Comparison of ENCODE assay signal across 13 mouse cellular contexts in the genomic region with DNA sequence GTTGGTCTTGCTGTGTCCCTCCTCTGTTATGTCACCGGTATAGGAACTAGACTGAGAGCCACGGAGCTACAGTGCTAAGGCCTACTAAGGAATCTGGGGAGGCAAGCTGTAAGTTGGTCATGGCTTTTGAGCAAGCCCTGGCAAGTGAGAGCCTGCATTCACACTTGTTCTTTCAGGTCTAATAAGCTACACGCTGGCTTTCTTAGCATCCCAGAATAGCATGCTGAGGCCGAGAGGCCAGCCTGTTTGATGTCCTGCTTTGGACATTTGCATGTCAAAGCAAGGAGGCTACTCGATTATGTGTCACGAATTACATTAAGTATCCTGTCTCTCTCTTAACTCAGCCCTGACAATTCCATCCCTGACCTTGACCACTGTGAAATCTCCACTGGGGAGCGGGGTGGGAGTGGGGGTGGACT.
A peak's percentile ranks its signal among the peaks of the same experiment; 100 is the strongest.
DNase-seq lines count a peak whose midpoint lies in the region; ATAC-seq lines count a peak whose summit lies in the region.
"Had no signal": no experiment of that assay in that cellular context is flagged by ENCODE, and none has a peak within 500 bp of the region (broad histone marks: within the 10 kb centered on the region; RNA-seq: fewer than 3 reads in every experiment).

No protein-coding gene starts in this region.

- H3K27ac ChIP-seq in heart, embryonic 10.5 days = no peak overlapping the region
- H3K27ac ChIP-seq in hindbrain, embryonic 12.5 days = no peak overlapping the region; the same call in 1 of the 2 replicates
- 0 out of 2 replicates have a peak overlapping the region, but pooled peaks have one; percentile 34 for H3K27ac ChIP-seq in neural tube, embryonic 11.5 days (ENCODE audit: low read depth, low read length)
- H3K27ac ChIP-seq: lung, embryonic 15.5 days had no signal

- H3K27me3 ChIP-seq in heart, embryonic 10.5 days (ENCODE audit: insufficient read depth, poor library complexity, severe bottlenecking) = no peaks in the 10 kb centered on the region
- H3K27me3 ChIP-seq in hindbrain, embryonic 12.5 days = no peaks in the 10 kb centered on the region
- no peaks in the 10 kb centered on the region for H3K27me3 ChIP-seq in neural tube, embryonic 11.5 days (ENCODE audit: control insufficient read depth, insufficient read depth, low read length)
- H3K27me3 ChIP-seq: lung, embryonic 15.5 days had no signal

- peaks cover 24% of the 10 kb centered on the region for H3K4me1 ChIP-seq in heart, embryonic 10.5 days
- H3K4me1 ChIP-seq in hindbrain, embryonic 12.5 days = peaks cover 21% of the 10 kb centered on the region
- H3K4me1 ChIP-seq in neural tube, embryonic 11.5 days (ENCODE audit: control insufficient read depth, insufficient read depth, low read length) = peaks cover 18% of the 10 kb centered on the region; the same call in 1 of the 2 replicates

- no peaks in the 10 kb centered on the region for H3K36me3 ChIP-seq in heart, embryonic 10.5 days
- no peaks in the 10 kb centered on the region for H3K36me3 ChIP-seq in hindbrain, embryonic 12.5 days
- H3K36me3 ChIP-seq in neural tube, embryonic 11.5 days (ENCODE audit: control insufficient read depth, insufficient read depth, low read length) = no peaks in the 10 kb centered on the region
- H3K36me3 ChIP-seq: lung, embryonic 15.5 days had no signal

- 19% methylated on average over 7 of the region's 7 CpGs for WGBS in heart, embryonic 10.5 days
- WGBS in hindbrain, embryonic 12.5 days = 13% methylated on average over 7 of the region's 7 CpGs
- 15% methylated on average over 7 of the region's 7 CpGs for WGBS in neural tube, embryonic 11.5 days

- peak; percentile 65 for ATAC-seq in hindbrain, embryonic 12.5 days (ENCODE audit: low FRiP score)
- peak; percentile 71 for ATAC-seq in neural tube, embryonic 11.5 days (ENCODE audit: insufficient read depth, low FRiP score, low TSS enrichment)

- no peak overlapping the region for H3K4me2 ChIP-seq in hindbrain, embryonic 12.5 days (replicated peaks)
- no peak overlapping the region for H3K4me2 ChIP-seq in neural tube, embryonic 11.5 days (ENCODE audit: low read depth)
- H3K4me2 ChIP-seq: lung, embryonic 15.5 days had no signal

- DNase-seq in heart, embryonic 10.5 days (ENCODE audit: low spot score) = peak; percentile 41
- DNase-seq in heart, postnatal 4 days = no peak
- peak; percentile 68 for DNase-seq in embryo, embryonic 11 days
- peak; percentile 55 for DNase-seq in neural tube, embryonic 11.5 days (ENCODE audit: low spot score)
- DNase-seq in gastrocnemius, postnatal 10 days = no peak
- no peak for DNase-seq in natural killer cell, adult 2 months (ENCODE audit: low spot score in 2 of 2)
- no peak for DNase-seq in layer of hippocampus, postnatal 25 days (ENCODE audit: extremely low spot score in 1 of 2, low spot score in 1 of 2)
- DNase-seq: adrenal gland, postnatal 25 days; cerebellum, adult 9-10 months; kidney, adult 8-10 months; thymus, postnatal 36 days had no signal

- H3K4me3 ChIP-seq in heart, embryonic 10.5 days = no peak overlapping the region
- no peak overlapping the region for H3K4me3 ChIP-seq in hindbrain, embryonic 12.5 days
- no peak overlapping the region for H3K4me3 ChIP-seq in neural tube, embryonic 11.5 days (ENCODE audit: low read depth, low read length)
- H3K4me3 ChIP-seq: lung, embryonic 15.5 days had no signal

- H3K9me3 ChIP-seq in heart, embryonic 10.5 days = no peaks in the 10 kb centered on the region
- H3K9me3 ChIP-seq in hindbrain, embryonic 12.5 days (replicated peaks) = no peaks in the 10 kb centered on the region
- H3K9me3 ChIP-seq in neural tube, embryonic 11.5 days (ENCODE audit: control insufficient read depth, low read length) = no peaks in the 10 kb centered on the region
- H3K9me3 ChIP-seq: lung, embryonic 15.5 days had no signal

- no peak overlapping the region for H3K9ac ChIP-seq in hindbrain, embryonic 12.5 days
- H3K9ac ChIP-seq in neural tube, embryonic 11.5 days (ENCODE audit: low read length) = no peak overlapping the region
- H3K9ac ChIP-seq: lung, embryonic 15.5 days had no signal

Comparison
In these comparisons a context has a peak if more than half of its experiments do, and no peak if none do; other contexts are left out.
1. DNase-seq: peak in heart, embryonic 10.5 days (single experiment), embryo, embryonic 11 days (single experiment) and neural tube, embryonic 11.5 days (single experiment); none in heart, postnatal 4 days (single experiment), gastrocnemius, postnatal 10 days (single experiment), natural killer cell, adult 2 months (0 of 2) and layer of hippocampus, postnatal 25 days (0 of 2).